Mouse (Mus musculus): ENCODE data around the gene Edc4. TPM values are rescaled to one million over a fixed set of nuclear protein-coding genes. Genes with fewer than 3 reads are reported as not detected.

Gene Edc4
- total RNA-seq (2023) = 84.2 TPM

DNA sequence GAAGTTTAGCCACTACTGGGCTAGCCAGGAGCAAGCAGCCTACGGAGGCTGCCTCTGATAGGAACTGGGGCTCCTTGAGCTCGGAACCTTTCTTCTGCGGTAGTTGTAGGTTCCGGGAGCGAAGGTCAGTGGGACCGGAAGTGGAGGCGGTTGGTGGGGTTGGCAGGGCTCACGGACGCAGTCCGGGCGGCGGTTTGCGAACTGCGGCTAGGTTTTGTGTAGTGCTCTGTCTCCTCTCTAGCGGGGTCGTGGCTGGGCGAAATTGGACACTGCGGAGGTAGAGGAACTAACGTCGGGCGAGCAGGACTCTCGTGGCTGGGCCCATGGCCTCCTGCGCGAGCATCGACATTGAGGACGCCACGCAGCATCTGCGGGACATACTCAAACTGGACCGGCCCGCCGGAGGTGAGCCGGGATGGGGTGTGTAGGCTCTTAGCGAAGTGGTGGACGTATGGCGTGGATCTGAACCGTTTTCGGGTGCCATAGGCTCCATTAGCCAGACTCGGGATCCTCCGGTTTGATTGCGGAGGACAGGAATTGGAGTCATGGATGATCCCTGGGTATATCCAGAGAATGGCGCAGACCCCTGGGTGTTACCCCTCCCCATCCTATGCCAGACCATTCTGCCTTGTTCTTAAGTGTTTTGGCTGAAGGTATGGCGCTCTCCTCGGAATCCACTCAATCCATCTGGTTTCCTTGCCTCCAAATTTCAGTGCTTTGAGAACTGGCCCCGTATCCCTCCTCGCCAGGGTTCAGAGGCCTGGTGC, at the start of gene Edc4:
Gene Edc4, plus strand, starts transcription at position 128 of the 767 bp plus-strand sequence.

DNA sequence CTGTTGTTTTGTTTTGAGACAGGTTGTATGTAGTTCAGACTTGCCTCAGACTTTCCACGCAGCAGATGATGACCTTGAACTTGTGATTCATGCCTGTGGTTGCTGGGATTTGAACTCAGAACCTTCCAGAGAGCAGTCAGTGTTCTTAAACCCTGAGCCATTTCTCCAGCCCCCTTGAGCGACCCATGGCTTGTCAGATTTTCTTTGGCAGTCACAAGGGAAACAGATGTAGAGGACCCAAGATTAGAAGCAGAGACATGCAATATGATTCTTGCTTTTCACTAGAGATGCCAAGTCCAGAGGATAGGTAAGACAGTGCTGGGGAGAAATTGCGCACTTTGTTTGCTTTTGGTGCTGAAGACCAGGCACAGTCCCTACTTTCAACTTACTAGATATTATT, 27.5 kb upstream of the Edc4 start, which contains the start of gene Cenpt:
Gene Cenpt, minus strand, starts transcription at position 101 of the 400 bp plus-strand sequence.

DNA sequence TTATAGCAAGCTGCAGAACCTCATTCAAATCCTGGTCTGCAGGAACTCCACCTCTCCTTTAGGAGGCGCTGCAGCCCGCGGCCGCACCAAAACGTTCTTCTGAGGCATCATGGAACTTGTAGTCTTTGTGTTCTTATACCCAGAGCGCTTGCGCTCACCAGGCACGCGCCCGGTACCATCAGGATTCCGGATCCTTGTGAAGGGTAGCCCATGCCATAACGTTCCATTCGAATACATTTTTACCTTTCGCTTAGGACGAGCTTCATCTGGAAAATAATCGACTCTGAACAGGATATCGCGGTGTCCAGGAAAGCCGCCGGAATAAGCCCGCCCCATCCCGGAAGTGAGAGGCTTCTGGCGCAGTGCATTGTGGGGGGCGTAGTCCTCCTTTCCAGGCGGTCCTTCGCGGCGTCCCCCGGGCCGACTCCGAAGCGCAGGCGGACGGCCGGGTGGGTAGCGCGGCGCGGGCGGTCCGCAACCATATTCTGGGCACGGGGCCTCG, 25.9 kb upstream of the Edc4 start, which contains the start of gene Thap11:
Gene Thap11, plus strand, starts transcription at position 418 of the 502 bp plus-strand sequence.

GRCm38 (mm10) chr8:105860143-105860981, 20.3 kb upstream of the Edc4 start, which contains the start of gene Nutf2:
Nutf2 (plus strand) TSS chr8:105860580.

DNA sequence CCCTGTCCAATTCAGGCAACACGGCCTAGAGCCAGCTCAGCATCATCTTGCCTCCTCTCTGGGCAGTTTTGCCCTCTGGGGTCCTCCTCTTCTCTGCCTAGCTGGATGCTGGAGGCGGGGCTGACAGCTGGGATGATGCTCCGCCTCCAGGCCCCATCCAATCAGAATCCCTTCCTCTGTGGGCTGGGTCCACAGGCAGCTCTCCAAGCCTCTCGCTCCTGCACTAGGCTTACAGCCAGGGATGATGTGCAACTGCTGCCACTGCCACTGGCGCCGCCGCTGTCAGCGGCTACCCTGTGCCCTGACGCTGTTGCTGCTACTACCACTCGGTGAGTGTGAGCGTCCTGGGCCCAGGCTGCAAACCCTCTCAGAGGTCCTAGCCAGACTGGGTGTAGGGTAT, 12.7 kb downstream of the Edc4 start, which contains the start of gene Nrn1l:
Gene Nrn1l, plus strand, starts transcription at position 229 of the 400 bp plus-strand sequence.

GRCm38 (mm10) chr8:105900180-105900940, 19.7 kb downstream of the Edc4 start, which contains the start of gene Pskh1:
Pskh1 (plus strand) TSS chr8:105900441.

DNA sequence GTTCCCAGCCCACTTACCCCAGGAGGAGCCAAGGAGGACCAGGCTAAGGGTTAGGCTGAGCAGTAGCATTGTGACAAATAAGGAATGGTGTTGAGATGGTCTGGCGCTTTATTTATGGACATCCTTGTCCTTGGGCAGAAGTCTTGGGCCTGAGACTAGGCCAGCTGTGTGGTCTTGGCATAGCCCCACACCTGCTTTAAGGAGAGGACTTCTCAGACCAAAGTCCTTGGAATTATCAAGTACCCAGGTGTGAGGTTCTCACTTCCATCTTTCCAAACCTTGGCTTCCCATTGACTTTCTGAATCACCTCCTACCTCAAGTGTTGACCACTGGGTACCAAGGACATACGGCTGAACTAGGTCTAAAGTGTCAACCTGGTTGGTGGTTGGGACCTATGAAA, 53.1 kb downstream of the Edc4 start, which contains the start of gene Ctrl:
Gene Ctrl, minus strand, starts transcription at position 101 of the 400 bp plus-strand sequence.

GRCm38 (mm10) chr8:105938306-105938669, 57.6 kb downstream of the Edc4 start, which contains the start of gene Psmb10:
Psmb10 (minus strand) TSS chr8:105938444.

GRCm38 (mm10) chr8:105943321-105943739, 62.6 kb downstream of the Edc4 start, which contains the start of gene Lcat:
Lcat (minus strand) TSS chr8:105943382.

Other genes starting within 250 kb of the Edc4 start
- gene Ctcf, start 244.3 kb upstream of the Edc4 start, total RNA-seq (2023) = 159 TPM
- not detected for gene Agrp, start 243.5 kb upstream of the Edc4 start, total RNA-seq (2023)
- gene Carmil2, start 194.6 kb upstream of the Edc4 start, total RNA-seq (2023) = 147 TPM
- gene Acd, start 179.8 kb upstream of the Edc4 start, total RNA-seq (2023) = 50.7 TPM
- 13.1 TPM for gene Pard6a, start 179.7 kb upstream of the Edc4 start, total RNA-seq (2023)
- gene 4933405L10Rik, start 173.2 kb upstream of the Edc4 start, total RNA-seq (2023) = not detected
- 2.6 TPM for gene Enkd1, start 172.7 kb upstream of the Edc4 start, total RNA-seq (2023)
- gene Gfod2, start 122.2 kb upstream of the Edc4 start, total RNA-seq (2023) = 10.1 TPM
- gene Ranbp10, start 53.5 kb upstream of the Edc4 start, total RNA-seq (2023) = 103 TPM
- not detected for gene Tsnaxip1, start 53.1 kb upstream of the Edc4 start, total RNA-seq (2023)
- 25.1 TPM for gene Cenpt, start 27.6 kb upstream of the Edc4 start, total RNA-seq (2023)
- gene Thap11, start 25.7 kb upstream of the Edc4 start, total RNA-seq (2023) = 23.1 TPM
- 36.5 TPM for gene Nutf2, start 20.3 kb upstream of the Edc4 start, total RNA-seq (2023)
- gene Nrn1l, start 12.7 kb downstream of the Edc4 start, total RNA-seq (2023) = not detected
- 20.7 TPM for gene Pskh1, start 19.6 kb downstream of the Edc4 start, total RNA-seq (2023)
- 3.0 TPM for gene Ctrl, start 53.0 kb downstream of the Edc4 start, total RNA-seq (2023)
- gene Psmb10, start 57.6 kb downstream of the Edc4 start, total RNA-seq (2023) = 130 TPM
- gene Lcat, start 62.5 kb downstream of the Edc4 start, total RNA-seq (2023) = not detected
- gene Slc12a4, start 85.2 kb downstream of the Edc4 start, total RNA-seq (2023) = 14.6 TPM
- gene Dpep3, start 98.5 kb downstream of the Edc4 start, total RNA-seq (2023) = not detected
- gene Dus2, start 110.5 kb downstream of the Edc4 start, total RNA-seq (2023) = 10.1 TPM
- gene Dpep2nb, start 125.1 kb downstream of the Edc4 start, total RNA-seq (2023) = not detected
- 5.2 TPM for gene Ddx28, start 131.0 kb downstream of the Edc4 start, total RNA-seq (2023)
- 198 TPM for gene Nfatc3, start 178.0 kb downstream of the Edc4 start, total RNA-seq (2023)